Mouse (Mus musculus) frontal cortex, adult (tissue): ENCODE data around the gene Pitpnm2.
"Not testable (repeated sequence)": the region's sequence is repeated elsewhere in the genome, so short reads cannot be mapped to it uniquely, and the experiment has no call there.

ENCODE experiments used
- ATAC-seq: cut with Nextera tagmentation; 2 replicates; pipeline ENCODE4 v1.9.2; 2017; ENCODE audit warnings: mild to moderate bottlenecking, moderate library complexity, mixed read lengths; ENCODE audit not compliant: low TSS enrichment

The Pitpnm2 gene

DNA sequence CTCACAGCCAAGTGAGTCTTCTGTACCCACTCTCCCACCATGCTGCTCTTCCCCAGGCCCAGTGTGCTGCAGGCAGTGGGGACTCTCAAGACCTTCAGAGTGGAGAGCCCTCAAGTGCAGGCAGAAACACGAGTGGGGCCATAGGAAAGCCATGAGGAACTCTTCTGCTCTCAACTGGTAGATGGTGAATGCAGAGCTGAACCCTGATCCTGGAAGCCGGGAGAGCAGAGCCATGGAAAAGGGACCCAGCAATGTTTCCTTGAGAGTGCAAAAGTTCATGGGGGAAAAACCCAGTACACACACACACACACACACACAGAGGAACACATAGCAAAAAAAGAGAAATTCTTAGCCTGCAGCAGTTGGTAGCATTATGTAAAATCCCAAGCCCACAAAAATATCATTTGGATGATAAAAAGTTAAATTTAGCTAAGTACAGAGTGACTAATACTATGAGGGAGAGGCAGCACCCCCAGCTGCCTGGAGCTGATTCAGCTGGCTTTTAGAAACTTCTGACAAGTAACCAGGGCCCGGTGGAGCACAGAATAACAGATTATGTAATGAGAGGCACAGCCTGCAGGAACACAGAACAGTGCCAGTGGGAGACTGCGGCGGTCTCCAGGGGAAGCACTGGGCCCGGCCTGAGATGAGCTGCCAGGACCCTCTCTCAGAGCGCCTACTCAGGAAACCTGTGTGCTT, 28.4 kb downstream of the Pitpnm2 start:
- ATAC-seq, result peak; percentile 66

DNA sequence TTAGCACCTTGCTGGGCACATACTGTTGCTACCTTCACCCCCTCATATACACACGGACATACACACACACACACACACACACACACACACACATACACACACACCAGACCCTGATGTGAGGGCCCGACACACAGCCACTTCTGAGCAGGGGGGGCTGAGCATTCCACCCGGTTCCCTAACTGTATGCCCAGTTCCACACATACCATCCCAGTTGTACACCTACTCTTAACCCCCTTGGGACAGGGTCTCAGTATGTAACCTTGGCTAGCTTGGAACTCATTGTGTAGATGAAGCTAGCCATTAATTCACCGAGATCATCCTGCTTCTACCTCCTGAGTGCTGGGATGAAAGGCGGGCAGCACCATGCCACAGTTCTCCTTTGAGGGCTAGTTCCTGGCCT, 29.0 kb downstream of the Pitpnm2 start:
- no peak for ATAC-seq

DNA sequence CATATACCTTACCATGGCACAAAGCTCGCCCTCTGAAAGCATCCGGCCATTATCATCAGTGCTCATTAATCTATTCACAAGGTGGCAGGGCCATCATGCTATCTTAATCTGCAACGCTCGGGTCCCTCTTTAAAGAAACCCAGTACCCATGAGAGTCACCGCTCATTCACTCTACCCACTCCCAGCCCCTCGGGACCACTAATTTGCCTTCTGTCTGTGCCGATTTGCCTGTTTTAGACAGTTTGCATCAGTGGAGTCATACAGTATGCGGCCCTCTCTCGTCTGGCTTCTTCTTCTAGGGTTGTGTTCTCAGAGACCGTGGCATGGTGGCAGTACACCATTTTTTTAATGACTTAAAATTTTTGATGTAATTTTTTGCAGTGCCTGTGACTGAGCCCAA, 30.1 kb downstream of the Pitpnm2 start:
- no peak for ATAC-seq

DNA sequence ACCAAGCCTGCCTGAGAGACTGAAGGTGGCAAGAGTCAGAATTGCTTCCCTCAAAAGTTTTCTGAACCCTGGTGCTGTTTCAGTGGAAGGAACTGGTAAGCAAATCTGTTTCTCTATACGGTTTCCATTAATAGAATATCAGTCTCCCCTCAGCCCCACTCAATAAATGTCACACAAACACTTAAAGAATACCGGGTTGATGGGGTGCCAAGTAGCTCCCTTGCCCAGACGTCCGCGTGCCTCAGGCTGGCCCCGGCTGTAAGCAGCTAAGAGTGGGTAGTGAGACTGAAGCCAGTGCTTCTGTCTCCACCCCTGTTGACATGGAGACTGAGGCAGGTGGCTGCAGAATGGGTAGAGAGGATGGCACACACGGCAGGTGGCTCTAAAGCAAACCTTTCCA, 30.6 kb downstream of the Pitpnm2 start:
- no peak for ATAC-seq

DNA sequence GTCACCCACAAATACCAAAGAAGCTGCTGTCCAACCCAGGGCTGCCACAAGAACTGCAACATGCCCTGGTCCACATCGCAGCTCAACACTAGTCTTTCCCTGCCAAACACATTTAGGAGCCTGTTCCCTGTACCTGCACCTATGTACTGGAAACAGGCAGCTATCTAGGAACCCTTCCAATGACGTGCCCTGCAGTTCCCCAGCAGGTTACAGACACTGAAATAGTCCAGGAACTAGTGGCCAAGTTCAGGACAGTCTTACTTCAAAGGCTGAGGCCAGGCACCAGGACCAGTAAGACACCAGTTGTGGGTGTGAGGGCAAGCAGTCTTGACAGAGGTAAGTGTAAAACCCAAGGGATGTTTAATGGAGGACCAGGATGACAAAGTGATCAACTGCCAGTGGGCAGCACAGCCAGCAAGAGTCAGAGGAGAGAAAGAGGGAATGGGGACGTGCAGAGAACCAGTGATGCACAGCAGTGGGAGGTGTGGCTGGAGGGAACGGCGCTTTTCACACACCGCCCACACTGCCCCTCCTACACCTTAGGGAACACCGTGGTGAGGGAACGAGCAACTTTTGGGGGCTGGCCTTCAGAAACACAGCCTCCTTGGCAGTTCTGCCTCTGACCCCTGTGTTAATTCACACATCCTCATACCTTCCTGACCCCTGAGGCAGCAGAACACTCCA, 31.9 kb downstream of the Pitpnm2 start:
- peak; percentile 50 for ATAC-seq

DNA sequence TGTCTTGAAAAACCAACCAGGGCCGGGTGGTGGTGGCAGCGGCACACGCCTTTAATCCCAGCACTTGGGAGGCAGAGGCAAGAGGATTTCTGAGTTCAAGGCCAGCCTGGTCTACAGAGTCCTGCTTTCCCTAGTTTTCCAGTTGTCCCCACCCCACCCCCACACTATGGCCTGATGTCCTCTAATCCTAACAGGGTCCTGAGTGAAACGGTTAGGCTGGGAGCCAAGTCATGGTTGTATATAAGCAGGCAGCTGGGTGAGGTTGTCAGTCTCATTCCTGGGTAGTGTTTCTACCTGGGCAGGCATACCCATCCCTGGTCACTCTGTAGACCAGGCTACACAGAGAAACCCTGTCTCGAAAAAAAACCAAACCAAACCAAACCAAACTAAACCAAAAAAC, 32.5 kb downstream of the Pitpnm2 start:
- ATAC-seq, result not testable (repeated sequence)

DNA sequence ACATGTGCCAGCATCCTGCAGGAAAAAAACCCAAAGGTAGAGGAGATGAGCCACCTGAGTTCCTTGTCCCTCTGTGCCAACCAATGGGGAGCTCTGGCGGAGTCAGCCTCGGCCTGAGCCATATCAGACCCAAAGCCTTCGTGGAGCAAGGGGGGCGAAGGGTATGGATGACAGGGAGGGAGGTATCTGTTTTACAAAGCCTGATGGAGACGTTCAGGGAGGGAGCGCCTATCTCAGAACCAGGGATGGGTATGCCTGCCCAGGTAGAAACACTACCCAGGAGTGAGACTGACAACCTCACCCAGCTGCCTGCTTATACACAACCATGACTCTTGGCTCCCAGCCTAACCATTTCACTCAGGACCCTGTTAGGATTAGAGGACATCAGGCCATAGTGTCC, 33.2 kb downstream of the Pitpnm2 start:
- no peak for ATAC-seq

DNA sequence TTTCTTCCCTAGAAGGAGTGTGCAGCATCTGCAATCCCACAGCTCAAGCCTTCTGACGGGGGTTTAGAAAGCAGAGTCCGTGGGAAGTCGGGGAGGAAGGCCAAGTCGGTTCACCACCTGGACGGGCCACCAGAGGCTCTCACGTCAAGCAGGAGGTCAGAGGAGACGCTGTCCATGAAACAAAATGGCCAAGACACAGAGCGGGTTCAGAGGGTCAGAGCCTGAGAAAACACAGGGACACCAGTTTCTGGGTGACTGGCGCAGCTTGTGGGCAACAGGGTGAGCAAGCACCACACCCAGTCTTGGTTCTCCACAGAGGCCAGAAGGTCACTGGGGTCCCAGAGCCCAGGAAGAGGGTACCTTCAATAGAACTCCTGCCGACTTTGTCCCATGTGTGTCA, 33.9 kb downstream of the Pitpnm2 start:
- ATAC-seq, result no peak

DNA sequence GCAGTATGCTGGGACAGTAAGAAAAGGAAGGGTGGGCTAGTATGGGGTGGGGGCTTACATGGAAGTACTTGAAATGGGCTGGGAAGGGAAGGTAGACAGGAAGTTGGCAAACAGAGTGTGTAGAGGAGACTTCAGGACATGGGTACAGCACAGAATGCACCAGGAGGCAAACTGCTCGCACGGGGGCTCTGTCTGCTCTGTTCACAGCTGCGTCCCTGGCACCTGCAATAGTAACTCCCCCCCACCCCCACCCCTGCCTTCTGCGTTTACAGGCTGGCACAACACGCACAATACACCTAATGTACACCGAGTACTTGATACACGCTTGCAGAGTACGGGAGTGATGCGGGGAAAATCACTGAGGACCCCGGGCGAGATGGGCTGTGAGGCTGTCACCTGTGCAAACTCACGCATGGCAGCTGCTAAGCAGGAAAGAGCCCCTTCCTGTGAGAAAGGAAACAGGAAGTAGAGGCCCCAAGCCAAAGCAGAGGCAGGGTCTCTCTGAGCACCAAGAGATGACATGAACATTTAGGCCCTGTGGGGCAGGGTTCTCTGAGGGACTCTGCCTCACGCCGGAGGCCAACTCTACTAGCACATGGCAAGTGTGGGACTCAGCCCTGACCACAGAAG, 34.9 kb downstream of the Pitpnm2 start:
- no peak for ATAC-seq

DNA sequence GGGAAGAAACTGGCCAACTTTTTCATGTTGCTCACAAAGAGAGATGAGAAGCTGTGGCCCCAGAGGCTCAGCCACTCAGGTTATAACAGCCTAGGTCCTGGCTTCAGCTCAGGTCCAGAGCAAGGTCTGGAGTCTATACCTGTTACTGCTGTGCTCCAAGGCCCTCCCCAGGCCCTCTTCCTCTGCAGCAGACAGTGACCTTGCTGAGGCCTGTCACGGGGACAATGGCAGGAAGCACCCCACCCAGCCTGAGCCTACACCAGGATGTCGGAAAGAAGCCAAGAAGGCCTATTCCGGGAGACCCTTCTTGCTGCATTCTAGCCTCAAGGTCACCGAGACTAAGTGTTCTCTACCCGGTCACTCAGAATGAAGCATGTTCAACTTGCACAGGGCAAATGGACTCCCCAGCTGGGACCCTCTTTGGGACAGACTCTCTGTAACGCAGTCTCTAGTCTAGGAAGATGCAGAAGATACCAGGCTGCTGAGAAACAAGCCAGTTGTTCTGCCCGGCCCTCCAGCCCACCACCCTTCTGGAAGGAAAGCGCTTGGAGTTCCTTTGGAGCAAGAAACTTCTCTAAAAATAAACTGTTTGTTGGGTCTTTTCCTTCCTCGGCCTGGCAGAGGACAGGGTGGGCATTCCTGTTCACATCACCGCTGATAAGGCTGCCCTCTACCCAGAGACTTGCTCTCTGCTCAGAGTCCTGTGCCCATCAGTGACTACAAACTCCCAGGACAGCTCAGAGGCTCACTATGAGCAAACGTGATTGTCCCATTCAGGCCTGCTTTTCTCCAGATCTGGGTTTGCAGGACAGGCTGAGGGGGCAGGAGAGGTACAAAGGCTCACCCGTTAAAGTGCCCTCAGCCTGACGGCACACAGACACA, 35.7 kb downstream of the Pitpnm2 start:
- ATAC-seq, result no peak

DNA sequence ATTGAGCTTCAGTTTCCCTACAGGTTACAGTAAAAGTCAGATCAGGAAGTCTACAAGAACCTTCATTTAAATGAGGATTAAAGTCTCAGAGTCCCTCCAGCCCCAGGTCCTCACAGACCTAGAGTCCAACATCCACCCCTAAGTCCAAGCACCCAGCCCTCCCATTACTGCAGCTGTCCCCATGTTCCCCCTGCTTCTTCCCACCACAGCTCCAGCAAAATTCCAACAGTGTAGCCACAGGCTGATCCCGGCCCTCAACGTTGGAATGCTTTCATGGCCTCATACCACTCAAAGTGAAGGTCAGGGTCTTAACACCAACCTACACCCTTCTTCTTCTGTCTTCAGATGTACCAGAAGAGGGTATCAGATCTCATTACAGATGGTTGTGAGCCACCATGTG, 37.9 kb downstream of the Pitpnm2 start:
- ATAC-seq, result no peak

DNA sequence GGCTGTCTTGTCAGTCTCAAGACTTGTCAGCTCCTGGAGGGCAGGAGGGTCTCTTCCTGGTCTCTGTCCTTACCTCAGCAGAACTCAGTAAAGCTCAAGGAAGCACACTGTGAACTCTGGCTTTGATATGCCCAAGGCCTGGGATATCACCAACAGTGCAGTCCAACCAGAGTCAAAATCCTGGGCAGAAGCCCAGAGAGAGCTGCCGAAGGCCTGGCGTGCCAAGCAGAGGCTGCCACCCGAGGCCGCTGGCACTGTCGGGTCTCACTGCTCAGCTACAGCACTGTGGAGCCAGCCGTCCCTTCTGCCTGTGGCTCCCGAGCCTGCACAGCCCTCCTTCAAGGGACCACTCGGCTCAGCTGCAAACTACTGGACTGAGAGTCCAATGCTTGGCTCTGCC, 38.3 kb downstream of the Pitpnm2 start:
- no peak for ATAC-seq

DNA sequence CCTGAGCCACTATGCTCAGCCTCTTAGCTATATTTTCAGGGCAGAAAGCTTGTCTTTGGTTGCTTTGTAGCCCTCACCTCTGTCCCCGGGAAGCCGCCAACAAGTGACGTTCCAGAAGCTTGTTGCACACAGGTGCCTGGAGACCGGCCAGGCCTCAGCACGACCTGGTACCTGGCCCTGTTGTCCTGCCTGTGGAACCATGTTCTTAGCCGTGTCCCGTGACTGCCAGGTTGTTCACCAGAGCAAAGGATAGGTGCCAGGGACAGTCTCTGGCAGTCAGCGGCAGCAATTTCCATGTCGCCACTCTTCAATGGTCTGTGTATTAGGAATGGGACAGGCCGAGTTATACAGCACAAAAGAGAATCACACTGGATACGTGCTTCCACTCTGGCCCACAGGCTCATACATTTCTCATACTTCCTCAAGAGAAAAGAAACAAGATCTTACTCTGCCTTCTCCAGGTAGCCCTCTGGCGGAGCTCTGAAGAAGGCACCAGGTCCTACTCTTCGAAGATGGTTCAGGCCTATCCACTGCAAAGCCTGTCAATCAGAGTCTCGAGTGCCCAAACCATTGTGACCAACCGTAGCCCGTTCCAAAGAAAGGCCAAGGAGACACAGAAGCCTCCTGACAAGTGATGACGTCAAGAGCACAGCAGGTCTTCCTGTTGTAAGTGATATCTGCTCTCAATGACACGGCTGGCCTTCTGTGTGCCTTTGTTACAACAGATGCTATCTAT, 39.1 kb downstream of the Pitpnm2 start:
- no peak for ATAC-seq

DNA sequence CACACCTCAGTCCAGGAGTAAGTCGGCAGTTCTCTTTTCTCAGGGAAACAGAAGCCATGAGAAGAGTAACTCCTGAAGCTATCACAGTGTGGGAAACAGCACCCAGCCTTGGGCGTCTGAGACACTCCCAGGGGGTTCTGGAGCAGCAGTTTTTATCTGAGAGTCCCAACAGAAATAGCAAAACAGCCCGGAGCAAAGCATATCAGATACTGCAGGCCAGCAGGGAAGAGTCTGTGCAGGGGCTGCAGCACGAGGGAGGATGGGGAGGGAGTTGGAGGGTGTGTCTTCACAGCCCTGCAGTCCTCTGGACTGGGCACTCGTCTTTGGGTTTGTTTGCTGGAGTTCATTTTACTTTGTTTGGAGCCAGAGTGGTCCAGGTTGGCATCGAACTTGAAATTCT, 39.7 kb downstream of the Pitpnm2 start:
- ATAC-seq, result no peak

DNA sequence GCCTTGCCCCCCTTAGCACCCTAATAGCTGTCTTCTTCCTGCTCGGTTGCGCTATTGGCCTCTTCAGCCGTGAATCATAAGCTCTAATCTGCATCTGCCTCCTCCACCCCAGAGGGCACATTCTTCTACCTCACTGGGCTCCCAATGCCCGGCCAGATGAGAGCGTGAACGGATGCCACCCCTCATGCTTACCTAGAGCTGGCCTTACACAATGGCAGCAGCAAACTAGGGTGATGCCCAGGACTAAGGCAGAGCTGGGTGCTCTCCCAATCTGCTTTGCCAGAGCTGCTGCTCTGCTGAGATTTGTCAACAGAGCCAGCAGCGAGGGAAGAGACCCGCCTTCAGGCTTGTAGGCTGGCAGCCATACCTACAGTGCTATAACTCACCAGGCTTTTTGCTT, 41.5 kb downstream of the Pitpnm2 start:
- ATAC-seq, result peak; percentile 67

DNA sequence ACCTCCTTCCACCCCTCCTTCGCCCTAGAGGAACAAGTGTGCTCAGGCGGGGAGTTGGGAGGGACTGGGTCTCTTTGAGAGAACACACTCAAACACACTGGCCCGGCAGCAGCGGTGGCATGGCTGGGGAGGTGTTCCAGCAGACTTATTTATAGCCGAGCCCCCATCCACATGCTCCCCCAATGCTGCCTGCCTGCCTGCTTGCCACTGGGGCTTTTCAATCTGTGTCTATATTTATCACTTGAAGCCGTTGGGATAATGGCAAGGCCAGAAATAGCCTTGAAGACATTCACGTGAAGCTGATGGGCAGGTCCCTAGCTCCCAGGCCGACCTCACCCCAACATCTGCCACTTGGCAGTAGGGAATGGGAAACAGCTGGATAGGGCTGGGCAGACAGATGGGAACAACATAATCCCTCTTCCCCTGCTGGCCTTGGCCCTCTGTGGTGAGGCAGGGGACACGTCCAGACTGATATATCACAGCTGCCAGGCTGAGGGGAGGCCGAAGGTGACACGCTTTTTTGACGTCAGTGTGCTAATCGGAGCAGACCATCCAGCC, 43.0 kb downstream of the Pitpnm2 start:
- ATAC-seq, result peak; percentile 41

DNA sequence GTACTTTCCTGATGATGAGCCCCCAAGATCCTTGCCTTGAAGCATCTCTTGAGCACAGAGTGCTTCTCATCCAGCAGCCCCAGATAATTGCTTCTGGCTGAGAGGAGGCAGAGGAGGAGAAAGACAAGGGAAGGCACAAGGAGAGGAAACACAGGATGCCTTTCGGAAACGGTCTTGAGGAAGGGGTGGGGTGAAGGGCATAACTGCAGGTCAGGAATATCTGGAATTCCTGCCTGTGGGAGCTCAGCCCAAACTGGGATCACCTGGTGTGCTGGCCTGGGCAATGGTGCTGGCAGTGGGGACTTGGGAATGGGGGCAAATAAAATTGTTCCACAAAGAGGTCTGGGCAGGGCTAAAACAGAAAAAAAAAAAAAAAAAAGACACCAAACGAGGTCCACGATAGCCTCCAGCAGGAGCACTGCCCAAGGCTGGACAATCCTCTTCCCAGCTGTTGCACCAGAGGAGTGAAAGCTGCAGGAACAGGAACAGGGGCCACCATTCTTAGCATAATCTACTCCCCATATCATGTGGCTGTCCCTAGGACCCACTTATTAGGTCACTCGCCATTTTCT, 43.7 kb downstream of the Pitpnm2 start:
- no peak for ATAC-seq

DNA sequence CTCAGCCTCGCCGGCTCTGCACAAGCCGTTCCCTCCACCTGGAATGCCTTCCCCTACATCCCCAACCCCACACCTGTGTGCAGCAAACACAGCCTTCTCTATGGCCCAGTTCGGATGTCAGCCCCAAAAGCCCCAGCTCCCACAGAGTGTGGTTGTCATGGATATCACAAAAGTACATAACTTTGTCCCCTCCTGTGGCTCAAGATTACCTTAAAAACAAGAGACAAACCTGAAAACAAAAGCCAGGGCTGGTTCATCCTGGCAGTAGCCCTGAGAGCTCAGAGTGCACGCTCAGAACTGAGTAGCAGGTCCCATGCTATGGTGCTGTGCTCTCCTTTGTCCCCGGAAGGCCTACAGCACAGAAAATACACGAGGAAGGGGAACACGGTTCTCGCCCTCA, 44.3 kb downstream of the Pitpnm2 start:
- no peak for ATAC-seq

DNA sequence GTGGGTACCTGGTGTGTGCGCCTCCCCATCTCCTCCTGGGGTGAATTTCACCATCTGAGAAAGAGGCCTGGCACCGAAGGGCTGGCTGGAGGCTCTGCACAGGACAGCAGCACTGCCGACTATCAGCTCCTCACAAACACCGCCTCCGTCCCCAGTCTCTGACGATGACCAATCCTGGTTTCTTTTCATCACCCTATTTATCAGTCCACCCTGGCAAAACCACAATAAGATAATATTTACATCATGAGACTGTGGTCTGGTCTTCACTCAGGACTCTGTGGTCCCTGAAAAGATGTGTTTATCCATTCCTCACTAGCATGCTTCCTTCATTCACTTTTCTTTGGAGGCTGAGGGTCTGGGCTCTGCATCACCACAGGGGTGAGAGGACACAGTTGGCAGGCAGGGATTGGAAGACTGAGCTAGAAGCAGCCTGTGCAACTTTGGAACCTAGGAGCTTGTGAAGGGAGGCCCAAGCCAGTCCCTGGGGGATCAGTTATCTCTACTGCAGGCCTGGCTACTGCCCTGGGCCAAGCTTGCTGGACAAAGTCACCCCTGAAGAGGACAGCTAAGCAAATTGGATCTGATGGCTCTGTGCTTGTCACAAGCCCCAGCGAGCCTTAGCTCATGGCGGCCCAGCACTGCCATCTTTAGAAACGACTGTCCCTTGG, 45.3 kb downstream of the Pitpnm2 start:
- no peak for ATAC-seq

DNA sequence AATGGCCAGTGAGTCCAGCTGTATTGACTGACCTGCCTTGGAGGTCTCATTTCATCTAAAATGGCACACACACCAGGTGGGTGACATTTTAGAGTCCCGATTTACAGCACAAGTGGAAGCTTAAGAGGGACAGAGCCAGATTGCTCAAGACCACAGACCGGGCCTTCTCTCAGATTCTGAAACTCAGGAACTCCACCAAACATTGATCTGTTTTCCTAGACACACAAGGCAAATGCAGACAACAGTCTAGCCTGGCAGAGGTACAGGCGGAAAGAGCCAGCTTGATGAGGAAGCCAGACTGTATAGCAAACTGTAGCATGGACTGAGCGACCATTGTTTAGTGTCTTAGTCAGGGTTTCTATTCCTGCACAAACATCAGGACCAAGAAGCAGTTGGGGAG, 46.3 kb downstream of the Pitpnm2 start:
- no peak for ATAC-seq
